Mouse (Mus musculus) C2C12 (cell line): Measurements from ENCODE around the gene Myl7.

Experiments used
- CEBPB ChIP-seq: IDR thresholded peaks from one replicate; pipeline ENCODE4 v1.6.1; 2011; ENCODE audit warnings: low read depth, mild to moderate bottlenecking, control low read depth, moderate library complexity
- CTCF ChIP-seq: IDR thresholded peaks from one replicate; pipeline ENCODE4 v1.5.1; 2011; ENCODE audit not compliant: control insufficient read depth, insufficient read depth, insufficient read length
- FOSL1 ChIP-seq: IDR thresholded peaks from one replicate; pipeline ENCODE4 v1.8.0; 2011; ENCODE audit warnings: mild to moderate bottlenecking, low read length; ENCODE audit not compliant: poor library complexity, insufficient read depth, severe bottlenecking
- MAX ChIP-seq: IDR thresholded peaks from one replicate; pipeline ENCODE4 v1.6.1; 2011; ENCODE audit warnings: mild to moderate bottlenecking, control low read depth
- MYOD1 ChIP-seq: IDR thresholded peaks from one replicate; pipeline ENCODE4 v1.6.1; 2011; ENCODE audit warnings: low read depth; ENCODE audit not compliant: control insufficient read depth, insufficient read length
- MYOG ChIP-seq: IDR thresholded peaks from one replicate; pipeline ENCODE4 v1.6.1; 2011; ENCODE audit not compliant: control insufficient read depth, insufficient read length; ENCODE audit errors: extremely low read depth
- USF1 ChIP-seq: IDR thresholded peaks from one replicate; pipeline ENCODE4 v1.6.1; 2011; ENCODE audit warnings: low read depth, mild to moderate bottlenecking, control low read depth, moderate library complexity

DNA sequence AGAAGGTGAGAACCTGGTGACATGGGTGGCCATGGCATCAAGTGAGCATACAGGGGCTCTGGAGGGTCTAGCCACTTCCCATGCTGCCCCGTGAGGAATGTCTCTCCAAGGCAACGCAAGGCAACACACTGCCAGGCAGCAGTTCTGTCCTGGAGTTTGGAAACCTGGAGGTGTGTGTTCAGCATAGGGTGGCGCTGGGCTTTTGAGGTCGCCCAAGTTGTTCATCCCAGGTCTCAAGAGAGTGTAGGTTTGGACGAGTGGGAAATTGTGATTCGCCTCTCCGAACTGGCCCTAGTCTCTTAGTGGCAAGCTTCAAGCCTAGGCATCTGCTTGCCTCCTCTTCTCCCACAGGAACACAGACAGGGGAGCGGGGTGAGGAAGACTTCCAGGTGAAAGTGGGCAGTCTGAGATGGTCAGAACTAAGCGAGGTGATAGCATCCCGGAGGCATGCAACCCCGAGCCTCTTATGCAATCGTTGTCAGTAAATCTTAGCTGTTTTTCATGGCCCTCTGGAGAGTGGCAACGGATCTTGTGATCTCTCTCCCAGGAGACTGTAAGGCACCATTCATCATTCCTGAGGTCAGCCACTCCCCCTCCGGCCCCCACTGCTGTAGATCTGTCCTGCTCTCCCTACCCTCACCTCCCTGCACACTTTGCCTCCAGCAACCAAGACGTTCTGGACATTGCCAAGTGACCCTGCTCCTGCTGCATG lies 36.0 kb downstream of the Myl7 start:
- no peak for TF ChIP-seq CTCF
- TF ChIP-seq MYOG: no peak
- peak; percentile 59 for TF ChIP-seq MAX
- TF ChIP-seq MYOD1: no peak
- peak; percentile 8 for TF ChIP-seq USF1
- peak; percentile 99 for TF ChIP-seq CEBPB
- no peak for TF ChIP-seq FOSL1
